Mouse (Mus musculus) liver, embryonic 16.5 days (tissue): ENCODE measurements around the gene Eomes. TPM values are rescaled to one million over a fixed set of nuclear protein-coding genes. Genes with fewer than 3 reads are reported as not detected.

Experiments used
- ATAC-seq: fragments of 200-750 bp; cut with Nextera tagmentation; 2 replicates; pipeline ENCODE4 v1.8.0; 2017; ENCODE audit warnings: low read depth, mild to moderate bottlenecking, moderate number of reproducible peaks, moderate library complexity
- H3K27ac ChIP-seq: fragments of 300-500 bp; sonication (generic); 2 replicates; pipeline ENCODE4 v1.5.1; 2014; ENCODE audit warnings: mild to moderate bottlenecking, low read length
- H3K27me3 ChIP-seq: fragments of 300-500 bp; sonication (generic); 2 replicates; pipeline ENCODE4 v1.6.1; 2014; ENCODE audit warnings: low read depth, low read length, mixed read lengths; ENCODE audit not compliant: control insufficient read depth, insufficient read depth
- H3K36me3 ChIP-seq: fragments of 300-500 bp; sonication (generic); 2 replicates; pipeline ENCODE4 v1.6.1; 2014; ENCODE audit warnings: mild to moderate bottlenecking; ENCODE audit not compliant: control insufficient read depth, insufficient read depth
- H3K4me1 ChIP-seq: fragments of 300-500 bp; sonication (generic); 2 replicates; pipeline ENCODE4 v1.6.1; 2014; ENCODE audit warnings: low read depth, low read length, mixed read lengths; ENCODE audit not compliant: control insufficient read depth
- H3K4me2 ChIP-seq: fragments of 300-500 bp; sonication (generic); 2 replicates; pipeline ENCODE4 v1.6.1; 2014; ENCODE audit warnings: low read depth, low read length, mixed read lengths
- H3K4me3 ChIP-seq: fragments of 300-500 bp; sonication (generic); 2 replicates; pipeline ENCODE4 v1.5.1; 2014; ENCODE audit warnings: low read depth, mild to moderate bottlenecking, low read length
- H3K9ac ChIP-seq: fragments of 300-500 bp; sonication (generic); 2 replicates; pipeline ENCODE4 v1.6.1; 2014; ENCODE audit warnings: low read depth, low read length
- H3K9me3 ChIP-seq: fragments of 300-500 bp; sonication (generic); replicated peaks from 2 replicates; pipeline ENCODE4 v1.6.1; 2016; ENCODE audit warnings: low read length; ENCODE audit not compliant: control insufficient read depth
- WGBS: fragments of 180-500 bp; shearing (Covaris S2); extraction: QIAGEN DNeasy Blood & Tissue Kit; methylation state at CpG from one replicate; pipeline ENCODE4 v1.1.7; 2014; ENCODE audit not compliant: insufficient replicate concordance; 5-methylcytosine and 5-hydroxymethylcytosine counted together
- polyA plus RNA-seq: library from polyadenylated mRNA; unstranded; fragments of >200 nt; fragmentation: Nextera tagmentation; extraction: Ambion mirVana; gene quantifications from 2 replicates; pipeline ENCODE4 v1.2.1, GENCODE M21; 2015

Eomes gene
- polyA plus RNA-seq, 1 experiment from 2014 or later = not detected

GRCm38 (mm10) chr9:118506404-118507231 is 28.6 kb downstream of the Eomes start:
- peak; percentile 35 for ATAC-seq
- WGBS = under 1% methylated on average over 55 of the region's 57 CpGs
- H3K9ac ChIP-seq = peak overlapping the region; percentile 86
- peaks cover 25% of the 10 kb centered on the region for H3K4me1 ChIP-seq
- peak overlapping the region; percentile 86 for H3K4me3 ChIP-seq
- no peaks in the 10 kb centered on the region for H3K36me3 ChIP-seq
- H3K4me2 ChIP-seq = peak overlapping the region; percentile 72
- H3K9me3 ChIP-seq = no peaks in the 10 kb centered on the region
- no peaks in the 10 kb centered on the region for H3K27me3 ChIP-seq
- H3K27ac ChIP-seq = peak overlapping the region; percentile 69

GRCm38 (mm10) chr9:118507552-118507951 is 29.5 kb downstream of the Eomes start:
- Histone ChIP-seq H3K27ac (no peak overlapping the region), H3K27me3 (no peaks in the 10 kb centered on the region), H3K36me3 (no peaks in the 10 kb centered on the region), H3K4me3 (peak overlapping the region; percentile 86; the same call in 1 of the 2 replicates), H3K4me1 (peaks cover 27% of the 10 kb centered on the region), H3K9me3 (no peaks in the 10 kb centered on the region), H3K4me2 (peak overlapping the region; percentile 72), H3K9ac (no peak overlapping the region)
- no peak for ATAC-seq
- 72% methylated on average over 6 of the region's 6 CpGs for WGBS

DNA sequence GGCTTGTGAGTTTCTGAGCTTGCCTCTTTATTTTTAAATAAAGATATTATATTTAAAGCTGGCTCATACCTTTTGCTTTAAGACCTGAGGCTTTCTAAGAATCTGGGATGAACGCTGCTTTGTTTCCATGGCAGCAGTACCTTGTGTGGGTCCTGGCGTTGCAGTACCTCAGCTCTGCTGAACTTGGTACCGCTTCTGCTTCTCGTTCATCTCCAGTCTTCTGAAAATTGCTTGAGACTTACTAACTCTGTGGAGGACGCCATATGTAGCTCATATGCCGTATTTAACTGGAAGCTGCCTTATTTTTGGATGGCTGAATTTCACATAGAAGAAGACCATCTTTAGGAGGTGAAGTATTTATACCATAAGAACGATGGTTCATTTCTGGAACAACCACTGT is 30.6 kb downstream of the Eomes start:
- Histone ChIP-seq H3K4me2 (no peak overlapping the region), H3K9me3 (no peaks in the 10 kb centered on the region), H3K4me3 (no peak overlapping the region), H3K27me3 (no peaks in the 10 kb centered on the region), H3K4me1 (peaks cover 33% of the 10 kb centered on the region), H3K27ac (no peak overlapping the region), H3K36me3 (no peaks in the 10 kb centered on the region), H3K9ac (no peak overlapping the region)
- ATAC-seq = no peak
- WGBS = 81% methylated on average over 7 of the region's 7 CpGs

DNA sequence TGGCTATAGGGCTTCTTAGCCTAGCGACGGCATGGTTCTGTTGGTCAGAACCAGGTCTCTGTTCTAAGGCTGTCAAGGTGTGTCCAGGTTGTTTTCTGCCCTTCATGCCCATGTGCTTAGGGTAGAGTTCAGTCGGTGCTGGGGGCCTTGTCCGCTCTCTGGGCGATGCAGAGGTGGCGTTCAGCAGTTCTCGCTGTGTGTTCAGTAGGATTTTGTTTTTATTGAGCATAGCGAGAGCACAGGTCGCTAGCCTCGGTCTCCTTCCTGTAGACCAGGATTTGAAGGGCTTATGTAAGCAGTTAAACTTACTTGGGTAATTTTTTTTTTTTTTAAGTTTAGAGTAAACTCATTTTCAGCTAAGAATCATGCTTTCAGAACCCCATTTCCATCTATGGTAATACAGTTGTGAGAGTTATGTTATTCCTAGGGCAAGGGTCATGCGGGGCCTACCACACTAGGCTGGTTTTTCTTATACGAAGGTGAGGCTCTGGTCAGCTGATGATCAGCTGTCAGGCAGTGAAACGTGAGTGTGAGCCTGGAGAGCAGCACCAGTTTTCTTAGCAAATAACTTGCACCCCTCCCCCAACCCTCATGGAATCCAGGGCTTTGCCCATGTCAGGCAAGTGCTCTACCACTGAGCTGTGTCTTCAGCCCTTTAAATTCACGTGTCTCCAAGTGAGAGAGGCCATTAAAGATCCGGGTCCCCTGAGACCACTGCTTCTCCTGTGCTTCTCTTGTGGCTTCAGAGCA is 33.1 kb downstream of the Eomes start:
- no peak overlapping the region for H3K9ac ChIP-seq
- no peak overlapping the region for H3K27ac ChIP-seq
- ATAC-seq = no peak
- H3K36me3 ChIP-seq = peaks cover 10% of the 10 kb centered on the region
- 69% methylated on average over 15 of the region's 15 CpGs for WGBS
- no peaks in the 10 kb centered on the region for H3K27me3 ChIP-seq
- H3K4me3 ChIP-seq = no peak overlapping the region
- H3K9me3 ChIP-seq = no peaks in the 10 kb centered on the region
- H3K4me1 ChIP-seq = peaks cover 26% of the 10 kb centered on the region
- H3K4me2 ChIP-seq = no peak overlapping the region

- Histone ChIP-seq H3K36me3 (peaks cover 10% of the 10 kb centered on the region), H3K4me1 (peaks cover 18% of the 10 kb centered on the region), H3K4me3 (no peak overlapping the region), H3K27ac (no peak overlapping the region), H3K9ac (no peak overlapping the region), H3K4me2 (no peak overlapping the region), H3K27me3 (no peaks in the 10 kb centered on the region), H3K9me3 (no peaks in the 10 kb centered on the region)
- 33% methylated on average over 3 of the region's 3 CpGs for WGBS
- peak; percentile 47; the same call in 1 of the 2 replicates for ATAC-seq
Observed at GRCm38 (mm10) chr9:118512681-118513233, 34.7 kb downstream of the Eomes start.

- WGBS = 62% methylated on average over 6 of the region's 6 CpGs
- H3K4me2 ChIP-seq = no peak overlapping the region
- no peak overlapping the region for H3K27ac ChIP-seq
- H3K9me3 ChIP-seq = no peaks in the 10 kb centered on the region
- no peak overlapping the region for H3K4me3 ChIP-seq
- H3K4me1 ChIP-seq = peaks cover 15% of the 10 kb centered on the region
- no peak for ATAC-seq
- no peak overlapping the region for H3K9ac ChIP-seq
- no peaks in the 10 kb centered on the region for H3K27me3 ChIP-seq
- peaks cover 10% of the 10 kb centered on the region for H3K36me3 ChIP-seq
Observed at GRCm38 (mm10) chr9:118515476-118515875, 37.5 kb downstream of the Eomes start.

GRCm38 (mm10) chr9:118516162-118516561 is 38.1 kb downstream of the Eomes start:
- peaks cover 10% of the 10 kb centered on the region for H3K36me3 ChIP-seq
- H3K27ac ChIP-seq = no peak overlapping the region
- H3K9me3 ChIP-seq = no peaks in the 10 kb centered on the region
- H3K4me2 ChIP-seq = no peak overlapping the region
- no peaks in the 10 kb centered on the region for H3K27me3 ChIP-seq
- WGBS = 37% methylated on average over 3 of the region's 3 CpGs
- H3K4me1 ChIP-seq = peaks cover 15% of the 10 kb centered on the region
- H3K4me3 ChIP-seq = no peak overlapping the region
- no peak for ATAC-seq
- no peak overlapping the region for H3K9ac ChIP-seq

- no peak overlapping the region for H3K4me3 ChIP-seq
- 74% methylated on average over 8 of the region's 8 CpGs for WGBS
- no peak for ATAC-seq
Observed at GRCm38 (mm10) chr9:118517619-118518018, 39.6 kb downstream of the Eomes start.

More at GRCm38 (mm10) chr9:118517619-118518018, 39.6 kb downstream of the Eomes start:
- no peak overlapping the region for H3K27ac ChIP-seq
- H3K4me1 ChIP-seq = peaks cover 10% of the 10 kb centered on the region
- H3K9ac ChIP-seq = no peak overlapping the region
- H3K27me3 ChIP-seq = no peaks in the 10 kb centered on the region
- no peak overlapping the region for H3K4me2 ChIP-seq
- peaks cover 10% of the 10 kb centered on the region for H3K36me3 ChIP-seq
- no peaks in the 10 kb centered on the region for H3K9me3 ChIP-seq
